23 mouse cellular contexts compared by ENCODE assay signal in genomic region chr7:112186871-112187270, GRCm38 (mm10). TPM values are rescaled to one million over a fixed set of nuclear protein-coding genes. Genes with fewer than 3 reads are reported as not detected.
"Had no signal": no experiment of that assay in that cellular context is flagged by ENCODE, and none has a peak within 500 bp of the region (broad histone marks: within the 10 kb centered on the region; RNA-seq: fewer than 3 reads in every experiment).

No protein-coding gene starts in this region.

- H3K36me3 ChIP-seq: limb, embryonic 12.5 days; limb, embryonic 15.5 days; liver, embryonic 12.5 days; liver, embryonic 15.5 days; neural tube, embryonic 12.5 days; neural tube, embryonic 15.5 days had no signal

- H3K9ac ChIP-seq: limb, embryonic 12.5 days; limb, embryonic 15.5 days; liver, embryonic 12.5 days; liver, embryonic 15.5 days; neural tube, embryonic 12.5 days; neural tube, embryonic 15.5 days had no signal

- H3K9me3 ChIP-seq: limb, embryonic 12.5 days; limb, embryonic 15.5 days; liver, embryonic 12.5 days; liver, embryonic 15.5 days; neural tube, embryonic 12.5 days; neural tube, embryonic 15.5 days had no signal

- H3K4me3 ChIP-seq: limb, embryonic 12.5 days; limb, embryonic 15.5 days; liver, embryonic 12.5 days; liver, embryonic 15.5 days; neural tube, embryonic 12.5 days; neural tube, embryonic 15.5 days had no signal

- H3K4me2 ChIP-seq: limb, embryonic 12.5 days; limb, embryonic 15.5 days; liver, embryonic 12.5 days; liver, embryonic 15.5 days; midbrain, embryonic 11.5 days; neural tube, embryonic 12.5 days; neural tube, embryonic 15.5 days had no signal

- DNase-seq: kidney, adult 9 months; kidney, postnatal 14 days; kidney, postnatal 4 days; left cerebral cortex, postnatal 4 days; lung, adult 2 months; lung, postnatal 14 days; lung, postnatal 4 days; midbrain, embryonic 14.5 days; right cerebral cortex, adult 18-20 months; right cerebral cortex, postnatal 14 days; right cerebral cortex, postnatal 4 days; spleen, adult 18-20 months; thymus, adult 18-20 months; thymus, postnatal 36 days had no signal

- ATAC-seq: liver, embryonic 12.5 days had no signal

- H3K4me1 ChIP-seq: liver, embryonic 12.5 days; neural tube, embryonic 12.5 days had no signal

- H3K27ac ChIP-seq: liver, embryonic 12.5 days; liver, embryonic 15.5 days; neural tube, embryonic 12.5 days; neural tube, embryonic 15.5 days had no signal

- H3K27me3 ChIP-seq: limb, embryonic 12.5 days; limb, embryonic 15.5 days; liver, embryonic 12.5 days; liver, embryonic 15.5 days; neural tube, embryonic 12.5 days; neural tube, embryonic 15.5 days had no signal

RNA-seq across cellular contexts. Expression of gene Dkk3, which starts 28.0 kb away (rescaled TPM):
- total RNA-seq: megakaryocyte progenitor cell, adult 5-6 weeks; megakaryocyte-erythroid progenitor cell, adult 5-6 weeks had no signal
